Mouse (Mus musculus) bone marrow, adult 2 months (tissue): ENCODE measurements at regions not wholly inside any gene's neighbourhood (a gene's known extent, or its start where the extent isn't known, plus 50 kb on each side); places are given as distances from the start of the nearest gene placed in this dataset.

Experiments used
- CTCF ChIP-seq: fragments of 200-500 bp; IDR thresholded peaks from 2 replicates; pipeline ENCODE4 v1.5.1; 2011; ENCODE audit warnings: low read length, control low read depth; ENCODE audit not compliant: control insufficient read depth, insufficient read depth
- POLR2A ChIP-seq: fragments of 200-500 bp; IDR thresholded peaks from 2 replicates; pipeline ENCODE4 v1.6.1; 2011; ENCODE audit warnings: low read depth, mild to moderate bottlenecking, control low read depth, low read length, borderline replicate concordance; ENCODE audit not compliant: control insufficient read depth

DNA sequence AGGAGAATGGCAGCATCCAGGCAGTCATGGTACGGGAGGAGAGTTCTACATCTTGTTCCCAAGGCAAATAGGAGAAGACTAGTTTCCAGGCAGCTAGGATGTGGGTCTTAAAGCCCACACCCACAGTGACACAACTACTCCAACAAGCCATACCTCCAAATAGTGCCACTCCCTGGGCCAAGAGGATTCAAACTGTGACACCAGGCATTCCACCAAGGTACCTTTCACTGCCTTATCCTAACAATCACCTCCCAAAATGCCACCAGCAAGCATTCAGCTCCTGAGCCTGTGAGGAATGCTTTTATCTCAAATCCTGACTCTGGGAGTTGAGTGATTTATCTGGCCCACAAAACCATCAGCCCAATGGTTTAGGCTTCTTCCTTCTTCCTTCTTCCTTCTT is 61.2 kb downstream of the Sox1 start:
- TF ChIP-seq CTCF (no peak), POLR2A (no peak)
